Mouse (Mus musculus) MEL (cell line): ENCODE results near the gene Pla2g4c. TPM values are rescaled to one million over a fixed set of nuclear protein-coding genes. Genes with fewer than 3 reads are reported as not detected.

Source experiments
- DNase-seq: peaks from one replicate; pipeline ENCODE4 v3.0.0; 2011; ENCODE audit warnings: low read depth, low spot score
- H3K27ac ChIP-seq: 2 replicates; pipeline ENCODE4 v1.5.1; 2012; ENCODE audit warnings: low read depth, mild to moderate bottlenecking, control low read depth, low read length, moderate library complexity; ENCODE audit not compliant: control insufficient read depth
- H3K27me3 ChIP-seq, 2 experiments: fragments of 150-350 bp in 1 of 2; sonication (generic) in 1 of 2; 2 replicates each; pipeline ENCODE4 v1.6.1; 2012; ENCODE audit warnings: low read length in 2 of 2, mild to moderate bottlenecking in 2 of 2, improper control_type of control experiment in 1 of 2, moderate library complexity in 1 of 2; ENCODE audit not compliant: insufficient read depth in 2 of 2, control insufficient read depth in 1 of 2
- H3K36me3 ChIP-seq, 2 experiments: 2 replicates each; pipeline ENCODE4 v1.6.1; 2012 to 2014; ENCODE audit warnings: low read length in 2 of 2, improper control_type of control experiment in 1 of 2, inconsistent platforms in 1 of 2, mild to moderate bottlenecking in 1 of 2; ENCODE audit not compliant: insufficient read depth in 2 of 2, control insufficient read depth in 1 of 2
- H3K4me1 ChIP-seq, 2 experiments: fragments of 150-350 bp in 1 of 2; sonication (generic) in 1 of 2; 2 replicates each; pipeline ENCODE4 v1.6.1; 2012; ENCODE audit warnings: low read length in 2 of 2, improper control_type of control experiment in 1 of 2, mild to moderate bottlenecking in 1 of 2; ENCODE audit not compliant: insufficient read depth in 2 of 2, control insufficient read depth in 1 of 2
- H3K4me3 ChIP-seq, 2 experiments: fragments of 150-350 bp in 1 of 2; sonication (generic) in 1 of 2; 2 replicates each; pipeline ENCODE4 v1.5.1; 2012; ENCODE audit warnings: low read depth in 2 of 2, low read length in 2 of 2, mild to moderate bottlenecking in 2 of 2, moderate library complexity in 2 of 2, control low read depth in 1 of 2, improper control_type of control experiment in 1 of 2; ENCODE audit not compliant: control insufficient read depth in 1 of 2, insufficient read depth in 1 of 2
- H3K79me2 ChIP-seq: 2 replicates; pipeline ENCODE4 v1.6.1; 2012; ENCODE audit warnings: mild to moderate bottlenecking, low read length, moderate library complexity; ENCODE audit not compliant: control insufficient read depth, poor library complexity, insufficient read depth
- H3K9ac ChIP-seq: 2 replicates; pipeline ENCODE4 v1.6.1; 2012; ENCODE audit warnings: low read depth, mild to moderate bottlenecking, control low read depth, low read length, moderate library complexity; ENCODE audit not compliant: control insufficient read depth, poor library complexity, severe bottlenecking
- H3K9me3 ChIP-seq: fragments of 150-350 bp; sonication (generic); replicated peaks from 2 replicates; pipeline ENCODE4 v1.6.1; 2012; ENCODE audit warnings: mild to moderate bottlenecking, low read length, improper control_type of control experiment, moderate library complexity; ENCODE audit not compliant: insufficient read depth
- EP300 ChIP-seq, 2 experiments: IDR thresholded peaks; 2 replicates each; pipeline ENCODE4 v1.6.1; 2011; ENCODE audit warnings: improper control_type of control experiment in 2 of 2, low read length in 2 of 2, low read depth in 1 of 2, mild to moderate bottlenecking in 1 of 2
- ETS1 ChIP-seq: IDR thresholded peaks from 2 replicates; pipeline ENCODE4 v1.6.1; 2012; ENCODE audit warnings: low read depth, mild to moderate bottlenecking, inconsistent platforms, low read length, improper control_type of control experiment, moderate library complexity
- GABPA ChIP-seq: IDR thresholded peaks from 2 replicates; pipeline ENCODE4 v1.6.1; 2012; ENCODE audit warnings: low read depth, mild to moderate bottlenecking, inconsistent platforms, low read length, improper control_type of control experiment, moderate library complexity
- GATA1 ChIP-seq: IDR thresholded peaks from 2 replicates; pipeline ENCODE4 v1.6.1; 2011; ENCODE audit warnings: low read depth, low read length, improper control_type of control experiment
- HCFC1 ChIP-seq: IDR thresholded peaks from 2 replicates; pipeline ENCODE4 v1.6.1; 2012; ENCODE audit warnings: low read depth, mild to moderate bottlenecking, inconsistent platforms, low read length, improper control_type of control experiment, moderate library complexity
- JUND ChIP-seq: IDR thresholded peaks from 2 replicates; pipeline ENCODE4 v1.6.1; 2011; ENCODE audit warnings: low read depth, mild to moderate bottlenecking, improper control_type of control experiment, low read length
- MAFK ChIP-seq: IDR thresholded peaks from 2 replicates; pipeline ENCODE4 v1.6.1; 2011; ENCODE audit warnings: low read depth, mild to moderate bottlenecking, low read length, improper control_type of control experiment, borderline replicate concordance
- MAX ChIP-seq: IDR thresholded peaks from 2 replicates; pipeline ENCODE4 v1.6.1; 2011; ENCODE audit warnings: low read length, improper control_type of control experiment
- MAZ ChIP-seq: IDR thresholded peaks from 2 replicates; pipeline ENCODE4 v1.6.1; 2012; ENCODE audit warnings: low read depth, mild to moderate bottlenecking, inconsistent platforms, low read length, improper control_type of control experiment
- MYB ChIP-seq: IDR thresholded peaks from 2 replicates; pipeline ENCODE4 v1.6.1; 2011; ENCODE audit warnings: mild to moderate bottlenecking, low read depth, low read length, improper control_type of control experiment
- MYC ChIP-seq: IDR thresholded peaks from 2 replicates; pipeline ENCODE4 v1.6.1; 2011; ENCODE audit warnings: low read depth, mild to moderate bottlenecking, low read length, improper control_type of control experiment, moderate library complexity
- NELFE ChIP-seq: IDR thresholded peaks from 2 replicates; pipeline ENCODE4 v1.6.1; 2011; ENCODE audit warnings: low read depth, low read length, improper control_type of control experiment
- POLR2A ChIP-seq, 2 experiments: IDR thresholded peaks; 2 replicates each; pipeline ENCODE4 v1.6.1; 2011 to 2012; ENCODE audit warnings: low read length in 2 of 2, mild to moderate bottlenecking in 2 of 2, control low read depth in 1 of 2, improper control_type of control experiment in 1 of 2, low read depth in 1 of 2, moderate library complexity in 1 of 2; ENCODE audit not compliant: control insufficient read depth in 1 of 2, insufficient read depth in 1 of 2, poor library complexity in 1 of 2
- POLR2AphosphoS5 ChIP-seq: IDR thresholded peaks from 2 replicates; pipeline ENCODE4 v1.6.1; 2012; ENCODE audit warnings: low read depth, borderline replicate concordance, mild to moderate bottlenecking, inconsistent platforms, low read length, moderate library complexity, mixed read lengths
- RAD21 ChIP-seq: IDR thresholded peaks from 2 replicates; pipeline ENCODE4 v1.6.1; 2011; ENCODE audit warnings: mild to moderate bottlenecking, low read depth, low read length, improper control_type of control experiment
- RCOR1 ChIP-seq: IDR thresholded peaks from 2 replicates; pipeline ENCODE4 v1.6.1; 2012; ENCODE audit warnings: low read depth, mild to moderate bottlenecking, inconsistent platforms, low read length, improper control_type of control experiment
- SIN3A ChIP-seq: IDR thresholded peaks from 2 replicates; pipeline ENCODE4 v1.6.1; 2012; ENCODE audit warnings: low read length, improper control_type of control experiment, inconsistent platforms
- TAL1 ChIP-seq: IDR thresholded peaks from 2 replicates; pipeline ENCODE4 v1.6.1; 2012; ENCODE audit warnings: mild to moderate bottlenecking, inconsistent platforms, low read length, moderate library complexity, mixed read lengths
- TCF12 ChIP-seq: IDR thresholded peaks from 2 replicates; pipeline ENCODE4 v1.6.1; 2014; ENCODE audit warnings: low read depth, mild to moderate bottlenecking, inconsistent platforms, low read length, improper control_type of control experiment, moderate library complexity
- USF1 ChIP-seq: IDR thresholded peaks from 2 replicates; pipeline ENCODE4 v1.6.1; 2014; ENCODE audit warnings: low read depth, mild to moderate bottlenecking, inconsistent platforms, low read length, improper control_type of control experiment, moderate library complexity
- ZC3H11A ChIP-seq: IDR thresholded peaks from 2 replicates; pipeline ENCODE4 v1.6.1; 2012; ENCODE audit warnings: low read depth, mild to moderate bottlenecking, inconsistent platforms, low read length, improper control_type of control experiment
- ZMIZ1 ChIP-seq: IDR thresholded peaks from 2 replicates; pipeline ENCODE4 v1.6.1; 2012; ENCODE audit warnings: low read depth, mild to moderate bottlenecking, inconsistent platforms, low read length, improper control_type of control experiment, moderate library complexity
- ZNF384 ChIP-seq: IDR thresholded peaks from 2 replicates; pipeline ENCODE4 v1.6.1; 2012; ENCODE audit warnings: low read depth, mild to moderate bottlenecking, inconsistent platforms, low read length, improper control_type of control experiment
- polyA plus RNA-seq, 2 experiments: library from polyadenylated mRNA; stranded (reverse) in 1 of 2; unstranded in 1 of 2; fragments of >175 nt in 1 of 2; fragments of >200 nt in 1 of 2; gene quantifications; 2 replicates each; pipeline versions ENCODE4 v1.2.1 to v1.2.4; 2012; ENCODE audit warnings: low replicate concordance in 2 of 2, low read depth in 1 of 2; ENCODE audit not compliant: insufficient read length in 2 of 2, insufficient read depth in 1 of 2, missing spikeins in 1 of 2
- total RNA-seq: library from RNA; depleted of rRNA; stranded (reverse); fragments of 300-350 nt; gene quantifications from 2 replicates; pipeline ENCODE4 v1.2.3, GENCODE M21; 2012

Pla2g4c gene
- total and polyA plus RNA-seq, 3 experiments: 1.0 to 2.0 TPM; not detected in 1

DNA sequence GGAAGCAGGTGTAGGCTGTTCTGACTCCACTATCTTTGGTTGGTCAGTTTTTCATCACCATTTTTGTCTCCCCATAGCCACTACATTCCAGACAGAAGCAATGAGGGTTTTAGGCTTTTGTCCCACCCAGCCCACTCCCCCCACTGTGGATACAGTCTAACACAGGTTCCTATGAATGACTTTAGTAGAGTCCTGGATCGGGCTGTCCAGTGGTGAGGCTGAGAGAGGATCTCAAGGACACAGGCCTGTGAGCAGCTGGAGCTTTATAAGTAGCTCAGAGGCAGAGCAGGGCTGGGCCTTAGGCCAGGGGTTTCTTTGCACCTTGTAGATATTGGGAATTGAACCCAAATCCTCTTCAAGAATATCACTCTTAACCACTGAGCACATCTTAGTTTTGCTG, 22.8 kb upstream of the Pla2g4c start:
- Histone ChIP-seq H3K4me1 (peaks cover 3 to 21% of the 10 kb centered on the region in 2 experiments; a peak in 3 of 4 replicates), H3K4me3 (no peak overlapping the region), H3K27me3 (no peaks in the 10 kb centered on the region), H3K36me3 (peaks cover 15 to 24% of the 10 kb centered on the region in 2 experiments), H3K79me2 (no peaks in the 10 kb centered on the region), H3K9ac (no peak overlapping the region), H3K9me3 (no peaks in the 10 kb centered on the region), H3K27ac (no peak overlapping the region)
- TF ChIP-seq ZMIZ1 (no peak), ZNF384 (no peak), JUND (no peak), ZC3H11A (no peak), ETS1 (no peak), MAFK (no peak), NELFE (no peak), POLR2A (IDR thresholded peaks at IDR 0.05; ENCODE audit: control insufficient read depth in 1 of 2, insufficient read depth in 1 of 2, low read depth in 1 of 2, low read length in 2 of 2, poor library complexity in 1 of 2) (no peak), POLR2AphosphoS5 (no peak), HCFC1 (no peak), RAD21 (no peak), SIN3A (no peak), MAZ (no peak), MYB (no peak), EP300 (IDR thresholded peaks at IDR 0.05; ENCODE audit: low read depth in 1 of 2, low read length in 2 of 2) (no peak), GABPA (no peak), GATA1 (no peak), MAX (no peak), TAL1 (no peak), USF1 (no peak)
- no peak for DNase-seq

DNA sequence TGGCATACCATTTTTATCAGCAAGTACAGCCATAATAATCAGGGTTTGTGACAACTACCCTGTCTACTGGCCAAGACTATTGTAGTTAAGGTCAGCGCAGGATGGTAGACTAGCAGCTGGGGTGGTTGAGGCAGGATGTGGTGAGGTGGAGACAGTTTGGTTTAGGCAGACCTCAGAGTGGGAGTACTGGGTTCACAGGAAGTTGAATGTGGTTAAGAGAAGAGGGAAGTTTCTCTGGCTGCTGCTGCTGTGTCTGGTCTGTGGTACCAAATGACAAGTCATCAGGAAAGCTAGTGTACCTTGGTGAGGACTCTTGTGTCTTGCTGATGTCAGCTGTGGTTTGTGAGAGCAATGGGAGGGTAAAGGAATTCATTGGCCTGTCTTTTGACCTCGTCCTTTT, 21.7 kb upstream of the Pla2g4c start:
- DNase-seq: peak; percentile 89
- Histone ChIP-seq H3K4me1 (peaks cover 3 to 21% of the 10 kb centered on the region in 2 experiments; a peak in 3 of 4 replicates), H3K27me3 (no peaks in the 10 kb centered on the region), H3K27ac (peak overlapping the region; percentile 65), H3K9ac (no peak overlapping the region), H3K4me3 (no peak overlapping the region), H3K9me3 (no peaks in the 10 kb centered on the region), H3K79me2 (no peaks in the 10 kb centered on the region), H3K36me3 (peaks cover 12 to 24% of the 10 kb centered on the region in 2 experiments)
- peak; percentile 30; the same call in 1 of the 2 replicates for TF ChIP-seq RCOR1
- peak; percentile 87 for TF ChIP-seq ETS1
- TF ChIP-seq TAL1: peak; percentile 48
- no peak for TF ChIP-seq NELFE
- TF ChIP-seq GATA1: 0 out of 2 replicates have a peak, but pooled peaks have one; percentile 4
- TF ChIP-seq EP300 (IDR thresholded peaks at IDR 0.05; ENCODE audit: low read depth in 1 of 2, low read length in 2 of 2): peak; percentile 64 to 84
- no peak for TF ChIP-seq MYC
- peak; percentile 51; the same call in 1 of the 2 replicates for TF ChIP-seq TCF12
